Comparison of ENCODE assay signal across 11 mouse cellular contexts in genomic region chr13:69543595-69543994, GRCm38 (mm10). TPM values are rescaled to one million over a fixed set of nuclear protein-coding genes. Genes with fewer than 3 reads are reported as not detected.
A peak's percentile ranks its signal among the peaks of the same experiment; 100 is the strongest.
DNase-seq lines count a peak whose midpoint lies in the region; ATAC-seq lines count a peak whose summit lies in the region.
"Had no signal": no experiment of that assay in that cellular context is flagged by ENCODE, and none has a peak within 500 bp of the region (broad histone marks: within the 10 kb centered on the region; RNA-seq: fewer than 3 reads in every experiment).

No protein-coding gene starts in this region.

- WGBS in heart, embryonic 11.5 days (ENCODE audit: insufficient replicate concordance) = 40% methylated on average over 12 of the region's 12 CpGs
- 55% methylated on average over 12 of the region's 12 CpGs for WGBS in embryonic facial prominence, embryonic 11.5 days
- WGBS in hindbrain, embryonic 15.5 days = 29% methylated on average over 12 of the region's 12 CpGs
- WGBS in midbrain, embryonic 11.5 days = 48% methylated on average over 12 of the region's 12 CpGs

- peak overlapping the region; percentile 51 for H3K4me2 ChIP-seq in heart, embryonic 11.5 days
- no peak overlapping the region for H3K4me2 ChIP-seq in embryonic facial prominence, embryonic 11.5 days (ENCODE audit: low read depth, low read length)
- peak overlapping the region; percentile 41 for H3K4me2 ChIP-seq in hindbrain, embryonic 15.5 days
- 0 out of 2 replicates have a peak overlapping the region, but pooled peaks have one; percentile 10 for H3K4me2 ChIP-seq in midbrain, embryonic 11.5 days

- no peaks in the 10 kb centered on the region for H3K36me3 ChIP-seq in heart, embryonic 11.5 days (ENCODE audit: control insufficient read depth, insufficient read depth, low read length)
- no peaks in the 10 kb centered on the region for H3K36me3 ChIP-seq in embryonic facial prominence, embryonic 11.5 days (replicated peaks; ENCODE audit: control insufficient read depth, insufficient read depth, low read depth, low read length)
- no peaks in the 10 kb centered on the region for H3K36me3 ChIP-seq in hindbrain, embryonic 15.5 days
- H3K36me3 ChIP-seq in midbrain, embryonic 11.5 days (ENCODE audit: control insufficient read depth, insufficient read depth, low read length) = no peaks in the 10 kb centered on the region

- no peak for DNase-seq in heart, adult 9 months (ENCODE audit: low spot score in 2 of 2)
- DNase-seq in embryonic facial prominence, embryonic 11.5 days (ENCODE audit: low spot score) = no peak
- DNase-seq in midbrain, embryonic 11.5 days (ENCODE audit: low spot score, missing footprints) = peak; percentile 83
- no peak for DNase-seq in spleen, adult 12 weeks (ENCODE audit: low spot score)
- no peak for DNase-seq in yolk sac, embryonic 10.5 days (ENCODE audit: low spot score)
- DNase-seq: adrenal gland, adult 8-10 months; cerebellum, postnatal 36 days; thymus, adult 2 months had no signal

- peak overlapping the region; percentile 10; the same call in 1 of the 2 replicates for H3K4me3 ChIP-seq in heart, embryonic 11.5 days (ENCODE audit: low read depth, low read length)
- no peak overlapping the region for H3K4me3 ChIP-seq in embryonic facial prominence, embryonic 11.5 days (ENCODE audit: low read depth, low read length)
- H3K4me3 ChIP-seq in hindbrain, embryonic 15.5 days = no peak overlapping the region
- H3K4me3 ChIP-seq in midbrain, embryonic 11.5 days (ENCODE audit: low read depth, low read length) = no peak overlapping the region

- H3K9ac ChIP-seq in heart, embryonic 11.5 days (ENCODE audit: low read depth, low read length) = peak overlapping the region; percentile 34; the same call in 1 of the 2 replicates
- H3K9ac ChIP-seq in embryonic facial prominence, embryonic 11.5 days (replicated peaks; ENCODE audit: low read length) = no peak overlapping the region
- no peak overlapping the region for H3K9ac ChIP-seq in hindbrain, embryonic 15.5 days
- no peak overlapping the region for H3K9ac ChIP-seq in midbrain, embryonic 11.5 days (ENCODE audit: low read length)

- no peaks in the 10 kb centered on the region for H3K27me3 ChIP-seq in heart, embryonic 11.5 days (ENCODE audit: control insufficient read depth, insufficient read depth, low read length)
- H3K27me3 ChIP-seq in embryonic facial prominence, embryonic 11.5 days (ENCODE audit: control insufficient read depth, insufficient read depth, low read length) = no peaks in the 10 kb centered on the region
- no peaks in the 10 kb centered on the region for H3K27me3 ChIP-seq in hindbrain, embryonic 15.5 days
- H3K27me3 ChIP-seq in midbrain, embryonic 11.5 days (ENCODE audit: control insufficient read depth, insufficient read depth, low read length) = peaks cover 3% of the 10 kb centered on the region; the same call in 1 of the 2 replicates

- H3K27ac ChIP-seq in heart, embryonic 11.5 days (ENCODE audit: low read depth, low read length) = peak overlapping the region; percentile 55
- H3K27ac ChIP-seq in embryonic facial prominence, embryonic 11.5 days (replicated peaks; ENCODE audit: low read depth, low read length) = no peak overlapping the region
- no peak overlapping the region for H3K27ac ChIP-seq in hindbrain, embryonic 15.5 days (replicated peaks)
- H3K27ac ChIP-seq in midbrain, embryonic 11.5 days (ENCODE audit: low read depth, low read length) = no peak overlapping the region

- H3K9me3 ChIP-seq in heart, embryonic 11.5 days (replicated peaks; ENCODE audit: control insufficient read depth, low read length) = no peaks in the 10 kb centered on the region
- H3K9me3 ChIP-seq in embryonic facial prominence, embryonic 11.5 days (replicated peaks; ENCODE audit: control insufficient read depth, low read length) = no peaks in the 10 kb centered on the region
- H3K9me3 ChIP-seq in hindbrain, embryonic 15.5 days = no peaks in the 10 kb centered on the region
- H3K9me3 ChIP-seq in midbrain, embryonic 11.5 days (ENCODE audit: control insufficient read depth, low read length) = no peaks in the 10 kb centered on the region

- peak; percentile 36; the same call in 1 of the 2 replicates for ATAC-seq in heart, embryonic 11.5 days (replicated peaks; ENCODE audit: insufficient number of reproducible peaks, low FRiP score, low TSS enrichment)
- ATAC-seq in embryonic facial prominence, embryonic 11.5 days (replicated peaks; ENCODE audit: insufficient number of reproducible peaks, low FRiP score, low TSS enrichment, low read depth) = 0 out of 2 replicates have a peak, but pooled peaks have one; percentile 17
- peak; percentile 31; the same call in 1 of the 2 replicates for ATAC-seq in hindbrain, embryonic 15.5 days (ENCODE audit: low FRiP score, low read depth)
- no peak; the same call in 1 of the 2 replicates for ATAC-seq in midbrain, embryonic 11.5 days (ENCODE audit: low FRiP score)
- ATAC-seq in megakaryocyte-erythroid progenitor cell, adult 5-6 weeks (replicated peaks; ENCODE audit: low FRiP score, low TSS enrichment, poor library complexity, severe bottlenecking) = no peak

- peaks cover 36% of the 10 kb centered on the region for H3K4me1 ChIP-seq in heart, embryonic 11.5 days (ENCODE audit: control insufficient read depth, insufficient read depth, low read length)
- no peaks in the 10 kb centered on the region; the same call in 1 of the 2 replicates for H3K4me1 ChIP-seq in embryonic facial prominence, embryonic 11.5 days (ENCODE audit: control insufficient read depth, insufficient read depth, low read length)
- peaks cover 26% of the 10 kb centered on the region for H3K4me1 ChIP-seq in hindbrain, embryonic 15.5 days (replicated peaks)
- H3K4me1 ChIP-seq in midbrain, embryonic 11.5 days (ENCODE audit: control insufficient read depth, insufficient read depth, low read length) = peaks cover 8% of the 10 kb centered on the region

RNA-seq across cellular contexts. Expression of gene Tent4a, which starts 9.2 kb away (rescaled TPM):
- polyA plus RNA-seq in heart, embryonic 11.5 days (2014; fragmentation: Nextera tagmentation; extraction: Ambion mirVana) = 4.7 and 5.1 TPM in 2 replicates
- 6.6 and 7.1 TPM in 2 replicates for polyA plus RNA-seq in embryonic facial prominence, embryonic 11.5 days (2014; fragmentation: Nextera tagmentation; extraction: Ambion mirVana)
- polyA plus RNA-seq in hindbrain, embryonic 15.5 days (2015; fragmentation: Nextera tagmentation; extraction: Ambion mirVana) = 7.1 and 7.3 TPM in 2 replicates
- polyA plus RNA-seq in midbrain, embryonic 11.5 days (2014; fragmentation: Nextera tagmentation; extraction: Ambion mirVana) = 6.8 and 7.5 TPM in 2 replicates
- total RNA-seq in megakaryocyte-erythroid progenitor cell, adult 5-6 weeks (2014; fragmentation: Nextera tagmentation) = 19.5 and 24.2 TPM in 2 replicates
- 13.5 and 14.0 TPM in 2 replicates for total RNA-seq in megakaryocyte-erythroid progenitor cell, adult 5-6 weeks (2017)

RNA-seq across cellular contexts. Expression of gene Nsun2, which starts 10.0 kb away (rescaled TPM):
- polyA plus RNA-seq in heart, embryonic 11.5 days (2014; fragmentation: Nextera tagmentation; extraction: Ambion mirVana) = 78.5 and 87.8 TPM in 2 replicates
- polyA plus RNA-seq in embryonic facial prominence, embryonic 11.5 days (2014; fragmentation: Nextera tagmentation; extraction: Ambion mirVana) = 152 and 159 TPM in 2 replicates
- 73.5 and 74.6 TPM in 2 replicates for polyA plus RNA-seq in hindbrain, embryonic 15.5 days (2015; fragmentation: Nextera tagmentation; extraction: Ambion mirVana)
- 122 and 125 TPM in 2 replicates for polyA plus RNA-seq in midbrain, embryonic 11.5 days (2014; fragmentation: Nextera tagmentation; extraction: Ambion mirVana)
- total RNA-seq in megakaryocyte-erythroid progenitor cell, adult 5-6 weeks (2014; fragmentation: Nextera tagmentation) = 194 and 202 TPM in 2 replicates
- total RNA-seq in megakaryocyte-erythroid progenitor cell, adult 5-6 weeks (2017) = 324 and 335 TPM in 2 replicates

Comparison
In these comparisons a context has a peak if more than half of its experiments do, and no peak if none do; other contexts are left out.
1. ATAC-seq: peak in heart, embryonic 11.5 days (single experiment), embryonic facial prominence, embryonic 11.5 days (single experiment) and hindbrain, embryonic 15.5 days (single experiment); none in midbrain, embryonic 11.5 days (single experiment) and megakaryocyte-erythroid progenitor cell, adult 5-6 weeks (single experiment).